In the genomic region with DNA sequence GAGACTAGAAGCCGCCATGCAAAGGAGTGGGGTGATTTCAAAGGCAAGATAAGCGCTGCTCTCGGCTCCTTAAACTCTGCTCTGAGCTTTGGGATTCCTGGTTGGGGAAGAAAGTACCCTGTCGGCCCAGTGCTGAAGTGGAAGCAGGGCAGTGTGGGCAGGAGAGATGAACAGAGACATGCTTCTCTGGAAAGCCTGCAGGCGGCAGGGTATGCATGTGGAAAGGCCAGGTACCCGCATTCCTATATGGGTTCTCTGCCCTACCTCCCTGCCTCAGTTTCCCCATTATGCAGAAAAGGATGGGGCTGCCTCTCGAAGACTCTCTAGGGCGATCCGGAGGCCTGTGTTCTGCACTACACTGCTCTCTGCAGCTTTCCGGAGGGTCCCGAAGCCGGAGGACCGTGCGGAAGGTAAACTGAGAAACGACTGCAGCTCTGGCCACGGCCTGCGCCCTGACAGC, we compare ENCODE assay signal across 8 mouse cellular contexts. TPM values are rescaled to one million over a fixed set of nuclear protein-coding genes. Genes with fewer than 3 reads are reported as not detected.
DNase-seq lines count a peak whose midpoint lies in the region; ATAC-seq lines count a peak whose summit lies in the region.

No protein-coding gene starts in this region.

- H3K9ac ChIP-seq in kidney, embryonic 15.5 days = peak overlapping the region; percentile 78
- peak overlapping the region; percentile 58 for H3K9ac ChIP-seq in embryonic facial prominence, embryonic 15.5 days

- no peaks in the 10 kb centered on the region for H3K27me3 ChIP-seq in kidney, embryonic 15.5 days
- no peaks in the 10 kb centered on the region for H3K27me3 ChIP-seq in embryonic facial prominence, embryonic 15.5 days

- peak overlapping the region; percentile 92 for H3K27ac ChIP-seq in kidney, embryonic 15.5 days
- peak overlapping the region; percentile 80 for H3K27ac ChIP-seq in embryonic facial prominence, embryonic 15.5 days (replicated peaks)

- H3K4me1 ChIP-seq in kidney, embryonic 15.5 days = peaks cover 35% of the 10 kb centered on the region
- H3K4me1 ChIP-seq in embryonic facial prominence, embryonic 15.5 days = peaks cover 24% of the 10 kb centered on the region

- peak overlapping the region; percentile 87 for H3K4me3 ChIP-seq in kidney, embryonic 15.5 days (replicated peaks)
- peak overlapping the region; percentile 85 for H3K4me3 ChIP-seq in embryonic facial prominence, embryonic 15.5 days (replicated peaks)

- H3K9me3 ChIP-seq in kidney, embryonic 15.5 days (replicated peaks) = no peaks in the 10 kb centered on the region
- no peaks in the 10 kb centered on the region for H3K9me3 ChIP-seq in embryonic facial prominence, embryonic 15.5 days (replicated peaks)

- H3K4me2 ChIP-seq in kidney, embryonic 15.5 days = peak overlapping the region; percentile 92
- H3K4me2 ChIP-seq in embryonic facial prominence, embryonic 15.5 days (replicated peaks) = peak overlapping the region; percentile 87

- DNase-seq in kidney, adult 8-10 months = no peak
- DNase-seq in Muller cell, postnatal 12 days (ENCODE audit: inconsistent ontology term) = peak; percentile 49
- DNase-seq in lung, postnatal 14 days = peak; percentile 28
- DNase-seq in gastrocnemius, postnatal 4 days (ENCODE audit: low spot score in 2 of 2) = no peak
- DNase-seq in ovary, adult 18-20 months (ENCODE audit: low spot score) = no peak

- under 1% methylated on average over 17 of the region's 17 CpGs for WGBS in kidney, embryonic 15.5 days
- WGBS in embryonic facial prominence, embryonic 15.5 days = 1% methylated on average over 17 of the region's 17 CpGs

- ATAC-seq in kidney, embryonic 15.5 days (replicated peaks; ENCODE audit: low FRiP score) = peak; percentile 61
- peak; percentile 49 for ATAC-seq in embryonic facial prominence, embryonic 15.5 days (ENCODE audit: insufficient number of reproducible peaks, low FRiP score, low TSS enrichment, low read depth)
- ATAC-seq in inflammation-experienced regulatory T-cells, adult 6 months = peak; percentile 23

- H3K36me3 ChIP-seq in kidney, embryonic 15.5 days = 0 out of 2 replicates have a peak, but pooled peaks cover 10% of the 10 kb centered on the region
- H3K36me3 ChIP-seq in embryonic facial prominence, embryonic 15.5 days = no peaks in the 10 kb centered on the region

RNA-seq across cellular contexts. Expression of gene Atox1, which starts 0.5 kb away (rescaled TPM):
- 402 and 413 TPM in 2 replicates for polyA plus RNA-seq in kidney, embryonic 15.5 days (2015; fragmentation: Nextera tagmentation; extraction: Ambion mirVana)
- 487 and 541 TPM in 2 replicates for polyA plus RNA-seq in embryonic facial prominence, embryonic 15.5 days (2015; fragmentation: Nextera tagmentation; extraction: Ambion mirVana)
- 100 to 1,000 TPM; 193 to 267 (median 197) TPM for polyA plus RNA-seq in inflammation-experienced regulatory T-cells, adult 6 months (2017; shearing (Covaris generic))
- total RNA-seq in gastrocnemius, postnatal 4 days (2021) = 10 to 100 TPM; 87.6 to 95.6 TPM

RNA-seq across cellular contexts. Expression of gene G3bp1, which starts 8.9 kb away (rescaled TPM):
- 199 and 203 TPM in 2 replicates for polyA plus RNA-seq in kidney, embryonic 15.5 days (2015; fragmentation: Nextera tagmentation; extraction: Ambion mirVana)
- 150 and 160 TPM in 2 replicates for polyA plus RNA-seq in embryonic facial prominence, embryonic 15.5 days (2015; fragmentation: Nextera tagmentation; extraction: Ambion mirVana)
- polyA plus RNA-seq in inflammation-experienced regulatory T-cells, adult 6 months (2017; shearing (Covaris generic)) = 10 to 100 TPM; 63.4 to 72.4 (median 65.1) TPM
- total RNA-seq in gastrocnemius, postnatal 4 days (2021) = 10 to 100 TPM; 77.3 TPM

RNA-seq across cellular contexts. Expression of gene Sparc, which starts 37.6 kb away (rescaled TPM):
- polyA plus RNA-seq in kidney, embryonic 15.5 days (2015; fragmentation: Nextera tagmentation; extraction: Ambion mirVana) = 1,364 and 1,510 TPM in 2 replicates
- polyA plus RNA-seq in embryonic facial prominence, embryonic 15.5 days (2015; fragmentation: Nextera tagmentation; extraction: Ambion mirVana) = 3,074 and 3,219 TPM in 2 replicates
- not detected for polyA plus RNA-seq in inflammation-experienced regulatory T-cells, adult 6 months (2017; shearing (Covaris generic))
- 1,000 to 10,000 TPM; 2,207 to 2,385 TPM for total RNA-seq in gastrocnemius, postnatal 4 days (2021)

Comparison
In these comparisons a context has a peak if more than half of its experiments do, and no peak if none do; other contexts are left out.
1. DNase-seq: peak in Muller cell, postnatal 12 days (single experiment) and lung, postnatal 14 days (single experiment); none in kidney, adult 8-10 months (0 of 2), gastrocnemius, postnatal 4 days (0 of 2) and ovary, adult 18-20 months (single experiment).
2. RNA of gene Sparc, which starts 37.6 kb away (polyA plus RNA-seq): 3,074 to 3,219 TPM in embryonic facial prominence, embryonic 15.5 days and 1,364 to 1,510 TPM in kidney, embryonic 15.5 days; not detected in inflammation-experienced regulatory T-cells, adult 6 months; every median in the first group is over 100 times any median in the second.
3. Peak in every context shown above with its lines, with median percentiles within 50 percentile points of each other: ATAC-seq.